Mouse (Mus musculus) neural tube, embryonic 14.5 days (tissue): ENCODE measurements at regions not wholly inside any gene's neighbourhood (a gene's known extent, or its start where the extent isn't known, plus 50 kb on each side); places are given as distances from the start of the nearest gene placed in this dataset.

Source experiments
- ATAC-seq: fragments of 200-750 bp; cut with Nextera tagmentation; 2 replicates; pipeline ENCODE4 v1.8.0; 2017; ENCODE audit warnings: low read depth, mild to moderate bottlenecking, moderate TSS enrichment, moderate library complexity
- H3K27ac ChIP-seq: fragments of 300-500 bp; sonication (generic); 2 replicates; pipeline ENCODE4 v1.5.1; 2014; ENCODE audit warnings: low read depth, mild to moderate bottlenecking, control low read depth, low read length, moderate library complexity, mixed read lengths
- H3K27me3 ChIP-seq: fragments of 300-500 bp; sonication (generic); 2 replicates; pipeline ENCODE4 v1.6.1; 2014; ENCODE audit warnings: low read length; ENCODE audit not compliant: control insufficient read depth, insufficient read depth
- H3K36me3 ChIP-seq: fragments of 300-500 bp; sonication (generic); 2 replicates; pipeline ENCODE4 v1.6.1; 2014; ENCODE audit warnings: low read length, mixed read lengths; ENCODE audit not compliant: control insufficient read depth, insufficient read depth
- H3K4me1 ChIP-seq: fragments of 300-500 bp; sonication (generic); 2 replicates; pipeline ENCODE4 v1.6.1; 2014; ENCODE audit warnings: low read length; ENCODE audit not compliant: control insufficient read depth, insufficient read depth
- H3K4me2 ChIP-seq: fragments of 300-500 bp; sonication (generic); 2 replicates; pipeline ENCODE4 v1.6.1; 2014; ENCODE audit warnings: mild to moderate bottlenecking, low read depth, low read length, control low read depth
- H3K4me3 ChIP-seq: fragments of 300-500 bp; sonication (generic); 2 replicates; pipeline ENCODE4 v1.5.1; 2014; ENCODE audit warnings: low read depth, low read length, control low read depth, mixed read lengths
- H3K9ac ChIP-seq: fragments of 300-500 bp; sonication (generic); replicated peaks from 2 replicates; pipeline ENCODE4 v1.6.1; 2014; ENCODE audit warnings: low read depth, mild to moderate bottlenecking, control low read depth, low read length, mixed read lengths
- H3K9me3 ChIP-seq: fragments of 300-500 bp; sonication (generic); 2 replicates; pipeline ENCODE4 v1.6.1; 2016; ENCODE audit warnings: low read length; ENCODE audit not compliant: control insufficient read depth
- whole genome bisulfite sequencing: fragments of 180-500 bp; shearing (Covaris S2); extraction: QIAGEN DNeasy Blood & Tissue Kit; methylation state at CpG from one replicate; pipeline ENCODE4 v1.1.7; 2014; 5-methylcytosine and 5-hydroxymethylcytosine counted together

DNA sequence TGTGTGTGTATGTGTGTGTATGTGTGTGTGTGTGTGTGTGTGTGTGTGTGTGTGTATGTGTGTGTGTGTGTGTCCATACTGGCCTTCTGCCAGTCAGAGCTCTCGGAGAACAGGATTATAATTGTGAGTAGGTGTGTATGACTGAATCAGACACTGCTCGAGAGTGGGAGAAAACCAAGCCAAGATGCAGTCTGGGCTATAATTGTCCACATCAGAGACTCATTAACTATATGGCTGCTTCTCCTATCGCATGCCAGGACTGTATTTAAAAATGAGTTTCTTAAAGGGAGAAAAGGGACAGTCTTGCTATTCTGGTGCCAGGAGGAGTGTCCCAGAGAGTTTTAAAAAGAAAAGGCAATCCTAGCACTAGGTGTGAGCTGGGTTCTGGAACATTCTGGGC, 58.7 kb upstream of the Adpgk start:
- H3K9ac ChIP-seq = no peak overlapping the region
- H3K4me1 ChIP-seq = no peaks in the 10 kb centered on the region
- no peaks in the 10 kb centered on the region for H3K9me3 ChIP-seq
- H3K4me3 ChIP-seq = no peak overlapping the region
- H3K27ac ChIP-seq = no peak overlapping the region
- H3K27me3 ChIP-seq = no peaks in the 10 kb centered on the region
- H3K4me2 ChIP-seq = no peak overlapping the region
- no peak for ATAC-seq
- 69% methylated on average over 3 of the region's 3 CpGs for WGBS
- no peaks in the 10 kb centered on the region for H3K36me3 ChIP-seq

DNA sequence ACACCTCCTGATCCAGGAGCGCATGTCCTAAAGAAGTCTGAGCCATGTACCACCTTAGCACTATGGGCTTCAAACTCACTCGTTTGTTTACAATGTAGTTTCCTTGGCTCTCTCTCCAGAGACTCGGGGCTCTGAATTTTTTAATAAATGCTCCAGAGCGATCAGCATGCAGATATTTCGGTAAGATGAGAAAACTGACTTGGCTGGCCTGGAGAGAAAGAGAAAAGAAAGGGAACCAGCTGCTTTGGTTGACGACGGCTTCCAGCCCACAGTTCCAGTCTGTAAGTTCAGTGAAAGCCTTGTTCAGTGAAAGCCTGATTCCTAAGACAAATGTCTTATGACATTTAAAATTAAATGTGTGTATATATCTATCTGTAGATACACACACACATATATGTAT, 59.4 kb upstream of the Adpgk start:
- H3K4me3 ChIP-seq = no peak overlapping the region
- H3K27ac ChIP-seq = no peak overlapping the region
- no peaks in the 10 kb centered on the region for H3K9me3 ChIP-seq
- no peaks in the 10 kb centered on the region for H3K27me3 ChIP-seq
- 92% methylated on average over 7 of the region's 7 CpGs for WGBS
- H3K4me1 ChIP-seq = no peaks in the 10 kb centered on the region
- no peaks in the 10 kb centered on the region for H3K36me3 ChIP-seq
- H3K4me2 ChIP-seq = no peak overlapping the region
- ATAC-seq = no peak
- no peak overlapping the region for H3K9ac ChIP-seq

DNA sequence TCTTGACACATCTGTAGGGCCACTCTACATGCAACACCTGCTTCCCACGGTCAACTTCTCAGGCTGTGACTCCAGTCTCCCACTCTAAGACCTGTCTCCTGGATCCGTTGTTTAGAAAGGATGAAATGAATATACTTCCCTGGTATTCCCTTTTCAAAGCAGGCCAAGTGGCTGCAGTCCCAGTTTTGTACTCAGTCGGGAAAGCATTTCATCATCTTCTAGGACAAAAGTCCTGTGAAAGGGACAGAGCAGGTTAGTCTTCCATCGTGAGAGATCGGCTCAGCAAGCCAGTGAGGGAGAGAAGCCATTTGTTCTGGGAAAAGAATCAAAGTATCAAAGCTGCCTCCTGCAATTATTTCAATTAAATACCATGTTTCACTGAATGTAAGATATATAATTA, 60.2 kb upstream of the Adpgk start:
- Histone ChIP-seq H3K36me3 (no peaks in the 10 kb centered on the region), H3K9ac (no peak overlapping the region), H3K4me2 (no peak overlapping the region), H3K27ac (no peak overlapping the region), H3K9me3 (no peaks in the 10 kb centered on the region), H3K27me3 (no peaks in the 10 kb centered on the region), H3K4me1 (no peaks in the 10 kb centered on the region), H3K4me3 (no peak overlapping the region)
- 83% methylated on average over 5 of the region's 5 CpGs for WGBS
- ATAC-seq = no peak

DNA sequence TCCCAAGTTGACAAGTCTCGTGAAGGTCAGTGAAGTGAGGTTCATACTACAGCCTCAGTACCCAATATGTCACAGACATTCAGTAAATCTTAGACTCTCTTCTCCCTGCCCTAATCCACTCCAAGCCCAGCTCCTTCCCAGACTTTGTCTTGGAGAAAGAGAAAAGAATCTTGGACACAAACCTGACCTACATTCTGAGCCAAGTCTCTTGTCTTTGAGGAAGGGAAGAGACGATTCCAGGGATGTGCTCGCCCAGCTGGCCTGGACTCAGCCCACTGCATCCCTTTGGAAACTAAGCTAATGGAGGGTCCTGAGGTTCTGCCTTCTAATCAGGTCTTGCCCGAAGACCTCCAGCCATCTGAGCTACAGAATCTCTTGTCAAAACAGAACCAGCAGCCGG, 61.2 kb upstream of the Adpgk start:
- Histone ChIP-seq H3K27me3 (no peaks in the 10 kb centered on the region), H3K4me2 (no peak overlapping the region), H3K36me3 (no peaks in the 10 kb centered on the region), H3K27ac (no peak overlapping the region), H3K4me1 (no peaks in the 10 kb centered on the region), H3K4me3 (no peak overlapping the region), H3K9me3 (no peaks in the 10 kb centered on the region), H3K9ac (no peak overlapping the region)
- no peak for ATAC-seq
- 91% methylated on average over 5 of the region's 5 CpGs for WGBS

DNA sequence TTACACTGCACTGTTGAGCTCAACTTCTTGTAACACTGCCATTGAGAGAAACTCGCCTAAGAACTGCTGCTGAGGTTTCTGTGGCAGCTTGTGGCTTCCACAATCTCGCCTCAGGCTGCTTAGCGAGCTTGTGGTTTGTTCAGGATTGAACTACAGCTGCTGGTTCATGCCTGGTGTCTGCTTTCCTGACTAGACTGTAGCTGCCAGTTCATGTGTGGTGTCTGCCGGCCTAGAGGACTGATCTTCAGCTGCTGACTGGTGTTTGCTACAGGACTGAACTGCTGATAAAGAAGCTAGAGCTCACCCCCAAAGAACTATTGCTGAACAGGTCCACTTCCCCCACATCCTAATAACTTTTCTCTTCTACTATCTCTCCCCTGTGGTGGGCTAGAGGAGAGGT, 63.4 kb upstream of the Adpgk start:
- WGBS = 87% methylated on average over 4 of the region's 4 CpGs
- Histone ChIP-seq H3K9me3 (no peaks in the 10 kb centered on the region), H3K4me3 (no peak overlapping the region), H3K9ac (no peak overlapping the region), H3K27me3 (no peaks in the 10 kb centered on the region), H3K4me1 (no peaks in the 10 kb centered on the region), H3K36me3 (no peaks in the 10 kb centered on the region), H3K27ac (no peak overlapping the region), H3K4me2 (no peak overlapping the region)
- ATAC-seq = no peak

DNA sequence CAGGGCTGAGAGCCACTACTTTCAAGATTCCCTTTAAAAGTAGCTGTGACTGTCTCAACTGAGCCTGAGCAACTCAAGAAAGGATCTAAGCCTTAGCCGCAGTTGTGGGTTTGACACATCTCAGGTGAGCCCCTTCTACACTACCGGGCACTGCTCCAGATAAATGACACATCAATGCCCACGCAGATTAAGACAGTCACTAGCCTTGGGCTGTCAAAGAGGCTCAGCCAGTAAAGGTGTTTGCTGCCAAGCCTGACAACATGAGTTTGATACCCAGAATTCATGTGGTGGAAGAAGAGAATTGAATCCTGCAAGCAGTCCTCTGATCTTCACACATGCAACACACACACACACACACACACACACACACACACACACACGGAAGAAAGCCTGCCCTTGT, 65.0 kb upstream of the Adpgk start:
- no peak overlapping the region for H3K27ac ChIP-seq
- WGBS = 84% methylated on average over 4 of the region's 4 CpGs
- no peak for ATAC-seq
- H3K36me3 ChIP-seq = no peaks in the 10 kb centered on the region
- H3K9me3 ChIP-seq = no peaks in the 10 kb centered on the region
- H3K4me3 ChIP-seq = no peak overlapping the region
- no peaks in the 10 kb centered on the region for H3K27me3 ChIP-seq
- no peaks in the 10 kb centered on the region for H3K4me1 ChIP-seq
- no peak overlapping the region for H3K4me2 ChIP-seq
- H3K9ac ChIP-seq = no peak overlapping the region

DNA sequence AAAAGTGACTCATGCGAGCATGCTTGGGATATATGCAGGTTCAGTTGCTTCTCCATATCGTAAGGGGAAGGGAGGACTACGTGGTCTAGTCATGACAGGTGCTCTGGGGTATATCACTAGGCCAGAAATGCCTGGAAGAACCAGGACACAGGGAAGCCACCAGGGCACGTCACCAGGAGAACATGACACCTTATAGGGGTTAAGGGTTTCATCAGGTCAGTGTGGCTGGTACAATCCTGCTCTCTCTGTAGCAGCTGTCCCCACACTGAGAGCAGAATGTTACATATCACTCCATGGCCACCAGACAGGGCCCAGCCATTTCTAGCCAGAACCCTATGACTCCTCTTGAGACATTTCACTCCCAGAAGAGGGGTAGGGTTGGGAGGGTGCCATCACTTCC, 72.1 kb upstream of the Adpgk start:
- ATAC-seq = no peak
- no peaks in the 10 kb centered on the region for H3K36me3 ChIP-seq
- no peak overlapping the region for H3K4me3 ChIP-seq
- no peak overlapping the region for H3K9ac ChIP-seq
- no peaks in the 10 kb centered on the region for H3K27me3 ChIP-seq
- WGBS = 77% methylated on average over 4 of the region's 4 CpGs
- H3K4me2 ChIP-seq = no peak overlapping the region
- no peaks in the 10 kb centered on the region for H3K4me1 ChIP-seq
- H3K27ac ChIP-seq = no peak overlapping the region
- no peaks in the 10 kb centered on the region for H3K9me3 ChIP-seq

DNA sequence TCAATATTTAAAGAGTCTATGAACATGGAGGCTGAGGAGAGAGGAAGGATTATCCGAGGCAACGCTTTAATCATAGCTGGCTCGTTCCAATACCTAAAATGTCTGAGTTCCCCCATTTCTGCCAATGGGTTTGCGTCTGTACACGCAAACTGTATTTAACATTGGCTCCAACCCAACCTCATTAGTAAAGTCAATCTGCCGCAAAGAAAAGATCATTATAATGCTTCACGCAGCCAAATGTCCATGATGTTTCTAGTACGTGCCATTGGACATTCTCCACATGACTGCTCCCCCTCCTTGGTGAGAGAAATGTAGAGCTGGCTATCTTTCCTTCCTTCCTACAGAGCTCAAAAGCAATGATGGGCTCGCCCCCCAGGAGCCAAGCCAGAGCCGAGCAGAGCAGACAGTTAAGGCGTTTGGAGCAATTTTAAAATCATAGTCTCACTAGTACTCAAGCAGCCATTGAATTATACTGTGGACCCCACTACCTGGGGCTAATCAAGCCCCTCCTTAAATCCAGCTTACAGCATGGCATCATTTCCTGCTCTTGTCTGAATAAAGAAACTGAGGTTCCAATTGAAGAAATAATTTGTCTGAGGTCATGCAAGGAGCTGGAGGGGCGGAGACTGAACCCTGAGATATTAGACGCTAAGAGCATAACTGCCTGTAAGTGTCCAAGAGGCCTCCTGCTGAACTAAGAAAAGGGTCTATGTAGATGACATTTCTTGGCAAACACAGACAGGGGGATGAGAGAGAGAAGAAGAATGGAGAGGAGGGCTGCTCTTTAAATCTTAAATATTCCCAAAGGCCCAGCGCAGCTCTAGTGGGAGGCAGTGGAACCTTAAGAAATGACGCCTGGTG, 88.5 kb upstream of the Adpgk start:
- WGBS = 69% methylated on average over 15 of the region's 15 CpGs
- H3K4me3 ChIP-seq = no peak overlapping the region
- no peaks in the 10 kb centered on the region for H3K4me1 ChIP-seq
- no peaks in the 10 kb centered on the region for H3K9me3 ChIP-seq
- ATAC-seq = no peak
- H3K27me3 ChIP-seq = no peaks in the 10 kb centered on the region
- no peak overlapping the region for H3K4me2 ChIP-seq
- no peaks in the 10 kb centered on the region for H3K36me3 ChIP-seq
- no peak overlapping the region for H3K9ac ChIP-seq
- H3K27ac ChIP-seq = no peak overlapping the region

DNA sequence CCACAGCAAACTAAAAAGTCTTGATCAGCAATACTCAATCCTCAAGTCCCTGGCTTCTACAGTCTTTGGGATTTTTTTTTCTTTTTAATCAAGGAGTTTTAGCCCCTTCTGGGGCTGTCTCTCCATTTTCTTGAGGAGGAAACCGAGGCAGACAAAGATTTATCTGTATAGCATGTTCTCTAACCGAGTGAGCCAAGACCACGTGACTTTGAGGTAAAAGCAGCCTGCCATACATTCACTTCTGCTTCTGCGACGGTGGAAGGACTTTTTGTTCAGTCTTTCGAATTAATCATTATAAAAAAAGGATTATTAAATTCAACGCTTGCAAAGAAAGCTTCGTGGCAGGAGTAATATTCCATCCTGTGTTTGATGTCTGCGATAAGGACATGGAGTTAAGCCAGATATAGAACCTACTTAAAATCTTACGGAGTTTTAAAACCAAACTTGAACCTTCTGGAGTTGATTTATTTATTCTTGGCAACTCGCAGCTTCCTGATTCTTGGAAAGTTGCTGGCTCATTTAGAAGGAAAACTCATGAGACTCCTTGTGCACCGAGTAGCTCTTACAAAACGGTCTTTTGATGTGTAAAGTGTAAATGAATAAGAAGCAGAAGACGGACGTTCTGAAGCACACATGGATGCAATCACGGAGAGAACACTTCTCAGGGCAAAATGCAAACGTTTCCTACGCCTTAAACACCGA, 91.7 kb upstream of the Adpgk start:
- no peak overlapping the region for H3K27ac ChIP-seq
- WGBS = 74% methylated on average over 19 of the region's 19 CpGs
- H3K4me1 ChIP-seq = no peaks in the 10 kb centered on the region
- ATAC-seq = no peak
- no peak overlapping the region for H3K4me3 ChIP-seq
- H3K36me3 ChIP-seq = no peaks in the 10 kb centered on the region
- no peak overlapping the region for H3K4me2 ChIP-seq
- H3K27me3 ChIP-seq = no peaks in the 10 kb centered on the region
- no peak overlapping the region for H3K9ac ChIP-seq
- no peaks in the 10 kb centered on the region for H3K9me3 ChIP-seq
